In genomic region chr10:101316659-101317338, GRCm38 (mm10) we compare ENCODE assay signal across 16 mouse cellular contexts.
DNase-seq lines count a peak whose midpoint lies in the region; ATAC-seq and TF ChIP-seq lines count a peak whose summit lies in the region.
"Had no signal": no experiment of that assay in that cellular context is flagged by ENCODE, and none has a peak within 500 bp of the region (broad histone marks: within the 10 kb centered on the region; RNA-seq: fewer than 3 reads in every experiment).

No protein-coding gene starts in this region.

- peak; percentile 88 for ATAC-seq in forebrain, embryonic 15.5 days (replicated peaks)
- no peak for ATAC-seq in forebrain, embryonic 11.5 days (replicated peaks; ENCODE audit: low FRiP score)
- ATAC-seq in limb, embryonic 14.5 days (ENCODE audit: low FRiP score, low read depth) = peak; percentile 81
- ATAC-seq: liver, embryonic 12.5 days; Patski had no signal

- no peak overlapping the region for H3K9ac ChIP-seq in forebrain, embryonic 15.5 days (replicated peaks)
- H3K9ac ChIP-seq in forebrain, embryonic 11.5 days (ENCODE audit: low read length) = no peak overlapping the region
- H3K9ac ChIP-seq in limb, embryonic 14.5 days (ENCODE audit: low read depth, low read length, severe bottlenecking) = no peak overlapping the region
- H3K9ac ChIP-seq: embryonic facial prominence, embryonic 12.5 days; liver, embryonic 12.5 days had no signal

- no peak for TF ChIP-seq POLR2A in limb, embryonic 14.5 days (IDR thresholded peaks at IDR 0.05; ENCODE audit: borderline replicate concordance, extremely low read depth, insufficient read depth, insufficient read length)

- intact Hi-C loops in left cerebral cortex, postnatal 25 days (cut with DNase I) = no loop called here
- intact Hi-C loops in left cerebral cortex, adult 2 months (cut with DNase I) = no loop called here

- no peak overlapping the region for H3K4me3 ChIP-seq in forebrain, embryonic 15.5 days
- H3K4me3 ChIP-seq in forebrain, embryonic 11.5 days (ENCODE audit: low read depth, low read length) = no peak overlapping the region
- no peak overlapping the region for H3K4me3 ChIP-seq in left cerebral cortex, adult 2 months
- H3K4me3 ChIP-seq in limb, embryonic 14.5 days (replicated peaks; ENCODE audit: low read length) = no peak overlapping the region
- H3K4me3 ChIP-seq: embryonic facial prominence, embryonic 12.5 days; liver, embryonic 12.5 days; megakaryocyte, embryonic 14.5 days had no signal

- no peaks in the 10 kb centered on the region for H3K36me3 ChIP-seq in forebrain, embryonic 15.5 days
- no peaks in the 10 kb centered on the region for H3K36me3 ChIP-seq in forebrain, embryonic 11.5 days (ENCODE audit: control insufficient read depth, insufficient read depth, low read length)
- no peaks in the 10 kb centered on the region for H3K36me3 ChIP-seq in limb, embryonic 14.5 days (ENCODE audit: control insufficient read depth, insufficient read depth, low read length)
- H3K36me3 ChIP-seq: embryonic facial prominence, embryonic 12.5 days; liver, embryonic 12.5 days had no signal

- no peaks in the 10 kb centered on the region for H3K9me3 ChIP-seq in forebrain, embryonic 15.5 days
- no peaks in the 10 kb centered on the region for H3K9me3 ChIP-seq in forebrain, embryonic 11.5 days (ENCODE audit: control insufficient read depth, low read length)
- no peaks in the 10 kb centered on the region for H3K9me3 ChIP-seq in limb, embryonic 14.5 days (ENCODE audit: control insufficient read depth, low read length)
- H3K9me3 ChIP-seq: embryonic facial prominence, embryonic 12.5 days; liver, embryonic 12.5 days; megakaryocyte, embryonic 14.5 days had no signal

- TF ChIP-seq CTCF in left cerebral cortex, adult 2 months (IDR thresholded peaks at IDR 0.05) = no peak

- peaks cover 6% of the 10 kb centered on the region for H3K4me1 ChIP-seq in forebrain, embryonic 15.5 days
- H3K4me1 ChIP-seq in forebrain, embryonic 11.5 days (replicated peaks; ENCODE audit: control insufficient read depth, insufficient read depth, low read length) = no peaks in the 10 kb centered on the region
- H3K4me1 ChIP-seq in limb, embryonic 14.5 days (ENCODE audit: control insufficient read depth, insufficient read depth, low read length) = no peaks in the 10 kb centered on the region; the same call in 1 of the 2 replicates
- H3K4me1 ChIP-seq: embryonic facial prominence, embryonic 12.5 days; liver, embryonic 12.5 days; megakaryocyte, embryonic 14.5 days had no signal

- H3K27me3 ChIP-seq in forebrain, embryonic 15.5 days = no peaks in the 10 kb centered on the region
- H3K27me3 ChIP-seq in forebrain, embryonic 11.5 days (ENCODE audit: control insufficient read depth, insufficient read depth, low read length) = no peaks in the 10 kb centered on the region
- H3K27me3 ChIP-seq in limb, embryonic 14.5 days (ENCODE audit: control insufficient read depth, insufficient read depth, low read length) = no peaks in the 10 kb centered on the region
- H3K27me3 ChIP-seq: embryonic facial prominence, embryonic 12.5 days; liver, embryonic 12.5 days; megakaryocyte, embryonic 14.5 days; Patski had no signal

- 39% methylated on average over 3 of the region's 3 CpGs for WGBS in forebrain, embryonic 15.5 days
- WGBS in forebrain, embryonic 11.5 days = 89% methylated on average over 3 of the region's 3 CpGs
- WGBS in limb, embryonic 14.5 days = 62% methylated on average over 3 of the region's 3 CpGs

- no peak for DNase-seq in forebrain, embryonic 11.5 days (ENCODE audit: low spot score)
- DNase-seq in left cerebral cortex, postnatal 25 days (ENCODE audit: low spot score in 2 of 2) = peak; percentile 7 to 22
- DNase-seq in left cerebral cortex, adult 2 months (ENCODE audit: extremely low spot score in 1 of 2, low spot score in 2 of 2) = no peak
- peak; percentile 47 for DNase-seq in brain, adult 2 months (ENCODE audit: low read depth, low spot score)
- DNase-seq in limb, embryonic 14.5 days (ENCODE audit: low spot score) = peak; percentile 69
- DNase-seq in kidney, postnatal 10 days = no peak
- DNase-seq: cerebellum, adult 18-20 months; gastrocnemius, postnatal 36 days; kidney, adult 18-20 months; thymus, postnatal 25 days had no signal

- H3K4me2 ChIP-seq in forebrain, embryonic 15.5 days (replicated peaks) = no peak overlapping the region
- no peak overlapping the region for H3K4me2 ChIP-seq in forebrain, embryonic 11.5 days (ENCODE audit: low read depth, low read length, severe bottlenecking)
- no peak overlapping the region for H3K4me2 ChIP-seq in limb, embryonic 14.5 days (replicated peaks; ENCODE audit: low read depth, low read length, severe bottlenecking)
- H3K4me2 ChIP-seq: embryonic facial prominence, embryonic 12.5 days; heart, embryonic 11.5 days; liver, embryonic 12.5 days had no signal

- peak overlapping the region; percentile 77 for H3K27ac ChIP-seq in forebrain, embryonic 15.5 days (replicated peaks)
- no peak overlapping the region for H3K27ac ChIP-seq in forebrain, embryonic 11.5 days (ENCODE audit: low read depth, low read length)
- H3K27ac ChIP-seq in left cerebral cortex, adult 2 months = no peak overlapping the region
- H3K27ac ChIP-seq in limb, embryonic 14.5 days (replicated peaks; ENCODE audit: low read depth, low read length) = no peak overlapping the region; the same call in 1 of the 2 replicates
- H3K27ac ChIP-seq: embryonic facial prominence, embryonic 12.5 days; liver, embryonic 12.5 days had no signal

Comparison
In these comparisons a context has a peak if more than half of its experiments do, and no peak if none do; other contexts are left out.
1. DNase-seq: peak in left cerebral cortex, postnatal 25 days (2 of 2), brain, adult 2 months (single experiment) and limb, embryonic 14.5 days (single experiment); none in forebrain, embryonic 11.5 days (single experiment), left cerebral cortex, adult 2 months (0 of 2) and kidney, postnatal 10 days (single experiment).